Mouse (Mus musculus) erythroid progenitor cell, adult 5-6 weeks (primary cell): ENCODE results near the gene Smug1. TPM values are rescaled to one million over a fixed set of nuclear protein-coding genes. Genes with fewer than 3 reads are reported as not detected.

ENCODE experiments used
- ATAC-seq: replicated peaks from 2 replicates; pipeline ENCODE4 v1.8.0; 2016; ENCODE audit warnings: moderate number of reproducible peaks, mild to moderate bottlenecking, moderate TSS enrichment, inconsistent platforms; ENCODE audit not compliant: poor library complexity, low FRiP score, severe bottlenecking
- total RNA-seq, 2 experiments: library from RNA; stranded (forward) in 1 of 2; stranded (reverse) in 1 of 2; fragments of 150-400 nt in 1 of 2; fragments of 186-747, 209-891 nt in 1 of 2; gene quantifications; 2 replicates each; pipeline versions ENCODE4 v1.2.3 to v1.2.4; 2015 to 2017; ENCODE audit warnings: low replicate concordance in 2 of 2

Smug1 gene
- total RNA-seq, 2 experiments from 2014 or later = 0.91 TPM; not detected in 1

GRCm38 (mm10) chr15:103178767-103179166 lies 11.9 kb upstream of the Smug1 start:
- no peak for ATAC-seq

- ATAC-seq = no peak
Measured at GRCm38 (mm10) chr15:103178137-103178536, 11.2 kb upstream of the Smug1 start.

GRCm38 (mm10) chr15:103177611-103178041 lies 10.7 kb upstream of the Smug1 start:
- no peak for ATAC-seq

DNA sequence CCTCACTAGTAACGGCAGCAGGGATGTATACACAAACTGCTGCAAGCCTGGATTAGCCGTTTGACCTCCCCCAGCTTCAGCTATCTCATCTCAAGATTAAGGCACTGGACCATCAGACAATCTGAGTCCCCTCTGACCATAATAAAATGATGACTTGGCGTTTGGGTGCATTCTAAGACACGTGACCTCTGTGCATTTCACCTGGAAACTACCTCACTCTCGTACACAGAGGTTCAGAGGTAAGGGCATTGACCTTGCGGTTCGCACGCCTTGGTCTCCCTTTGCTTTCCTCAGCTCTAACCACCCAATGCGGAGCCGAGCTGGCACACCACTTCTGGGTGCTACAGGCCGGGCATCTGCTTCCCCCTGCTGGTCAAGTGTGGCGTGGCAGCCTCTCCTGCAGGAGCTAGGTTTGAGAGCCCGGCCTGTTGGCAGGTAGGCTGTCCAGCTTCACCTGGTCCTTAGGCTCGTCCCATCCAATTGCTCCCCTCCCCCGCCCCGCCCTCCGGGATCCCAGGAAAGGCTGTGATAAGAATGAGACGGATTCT lies 10.1 kb upstream of the Smug1 start:
- ATAC-seq = peak; percentile 77

DNA sequence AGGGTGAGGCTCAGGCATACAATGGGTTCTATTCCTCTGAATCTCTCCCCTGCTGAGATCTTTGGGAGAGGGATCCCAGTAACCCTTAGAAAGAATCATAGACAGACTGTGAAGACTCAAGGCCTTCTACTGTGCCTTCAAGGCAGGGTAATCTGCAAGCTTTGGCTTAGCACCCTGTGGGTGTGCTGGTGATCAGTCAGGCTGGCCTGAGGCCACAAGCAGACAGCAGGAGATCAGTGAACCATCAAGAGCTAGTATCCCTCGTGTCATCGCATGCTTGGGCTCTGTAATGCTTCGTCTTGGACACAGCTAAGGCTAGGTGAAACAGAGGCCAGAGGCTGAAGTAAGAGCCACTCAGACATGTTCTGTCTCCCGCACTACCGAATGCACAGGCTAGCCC lies 6.4 kb upstream of the Smug1 start:
- ATAC-seq = no peak

GRCm38 (mm10) chr15:103172537-103172936 lies 5.6 kb upstream of the Smug1 start:
- no peak; the same call in 1 of the 2 replicates for ATAC-seq

DNA sequence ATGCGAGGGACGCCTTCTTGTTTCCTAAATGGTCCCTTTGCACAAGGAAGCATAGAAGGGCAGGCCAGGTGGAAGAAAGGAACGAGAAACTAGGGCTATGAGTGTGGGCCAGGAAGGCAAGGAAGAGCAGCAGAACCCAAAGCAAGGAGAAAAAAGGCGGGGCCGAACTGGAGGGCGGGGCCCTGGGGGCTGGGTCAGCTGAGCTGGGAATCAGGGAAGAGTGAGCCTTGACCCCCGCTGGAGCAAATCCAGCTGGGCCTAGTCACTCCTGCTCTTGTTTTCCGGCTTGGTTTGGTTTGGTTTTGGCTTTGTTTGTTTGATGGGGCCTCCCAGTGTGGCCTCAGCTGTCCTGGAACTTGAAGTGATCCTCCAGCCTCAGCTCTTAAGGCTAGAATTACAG lies 4.4 kb upstream of the Smug1 start:
- ATAC-seq = no peak

- ATAC-seq = no peak
Measured at GRCm38 (mm10) chr15:103170316-103170679, 3.4 kb upstream of the Smug1 start.

DNA sequence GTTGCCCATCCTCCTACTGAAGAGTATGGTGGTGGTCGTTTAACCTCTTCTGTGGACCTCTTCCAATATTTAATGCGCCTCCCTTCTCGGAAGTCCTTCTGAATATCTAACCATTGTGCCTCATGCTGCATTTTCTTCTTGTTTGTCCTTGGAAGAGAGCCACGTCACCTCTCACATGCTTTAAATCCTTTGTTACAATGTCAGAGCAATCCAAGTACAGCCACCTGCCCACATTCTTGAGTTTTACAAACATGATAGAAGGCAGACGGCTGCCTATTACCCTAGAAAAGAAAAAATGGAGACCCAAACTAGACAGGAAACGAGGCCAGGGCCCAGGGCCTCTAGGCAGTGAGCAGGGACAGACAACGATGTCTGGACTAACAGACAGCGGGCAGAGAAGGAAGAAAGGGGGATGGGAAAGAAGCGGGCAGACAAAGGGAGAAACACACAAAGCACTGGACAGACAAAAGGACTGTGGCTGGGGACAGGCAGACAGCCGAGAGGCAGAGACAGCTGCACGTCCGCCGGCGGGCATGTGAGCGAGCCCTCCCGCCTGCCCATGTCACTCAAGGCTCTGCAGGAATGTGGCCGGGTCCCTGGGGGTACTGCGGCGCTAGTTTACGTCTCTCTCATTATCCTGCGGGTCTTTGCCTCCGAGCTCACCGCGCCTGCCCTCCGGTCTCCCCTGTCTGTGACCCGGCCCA lies 2.9 kb upstream of the Smug1 start:
- no peak for ATAC-seq

DNA sequence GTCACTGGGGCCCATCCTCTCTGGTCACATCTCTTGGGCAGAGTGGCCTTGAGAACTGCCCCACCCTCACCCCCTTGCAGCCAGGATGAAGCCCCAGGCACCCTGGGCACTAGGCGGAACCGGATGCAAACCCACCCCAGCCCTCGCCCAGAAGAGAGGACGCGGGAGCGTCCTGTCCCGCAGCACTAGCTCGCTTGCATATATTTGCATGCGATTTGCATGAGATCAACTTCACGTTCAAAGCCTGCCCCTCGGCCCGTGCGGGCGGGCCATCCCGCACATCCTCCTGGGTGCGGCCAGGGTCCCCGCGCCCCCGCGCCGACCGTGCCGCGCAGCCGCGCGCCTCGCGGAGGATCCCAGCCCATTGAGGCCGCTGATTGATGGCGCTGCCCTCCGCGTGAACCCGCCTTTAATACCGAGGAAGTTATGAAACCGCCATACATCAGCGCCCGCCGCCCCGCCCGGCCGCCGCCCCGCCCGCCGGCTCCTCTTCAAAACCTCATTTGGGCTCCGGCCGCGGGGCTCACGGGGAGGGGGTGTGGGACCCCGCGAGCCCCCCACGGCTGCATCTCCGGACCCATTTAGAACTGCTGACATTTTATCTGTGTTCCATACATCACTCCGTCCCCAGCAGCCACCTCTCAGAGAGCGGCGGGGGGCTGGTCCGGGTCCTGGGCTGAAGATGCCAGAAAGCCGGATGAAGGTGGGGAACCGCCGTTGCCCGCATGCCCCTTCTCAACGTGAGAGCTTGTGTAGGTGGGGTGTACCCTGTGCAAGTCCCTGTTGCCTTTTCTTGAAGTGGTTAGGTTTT lies 2.1 kb upstream of the Smug1 start:
- no peak for ATAC-seq

GRCm38 (mm10) chr15:103167786-103168185 lies 894 bp upstream of the Smug1 start:
- ATAC-seq = no peak

- no peak for ATAC-seq
Measured at GRCm38 (mm10) chr15:103165924-103166323, 968 bp downstream of the Smug1 start.

DNA sequence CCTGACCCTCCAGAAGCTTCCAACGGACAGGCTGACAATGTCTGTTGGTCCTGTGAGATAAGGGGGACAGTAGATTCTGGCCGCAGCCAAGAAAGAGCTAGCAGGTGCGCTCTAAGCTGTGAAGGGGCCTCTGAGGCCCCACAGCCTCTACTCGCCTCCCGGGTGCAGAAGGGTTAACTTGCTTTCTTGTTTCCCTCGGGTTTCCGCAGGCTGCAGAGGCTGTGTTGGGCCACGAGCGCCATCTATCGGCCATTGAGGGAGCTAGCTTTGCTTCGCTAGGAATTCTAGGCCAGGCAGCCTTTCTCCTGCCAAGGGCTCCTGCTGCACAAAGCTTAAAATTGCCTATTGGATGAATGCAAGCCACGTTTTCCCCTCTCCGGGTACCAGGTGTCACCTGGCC lies 1.5 kb downstream of the Smug1 start:
- peak; percentile 65 for ATAC-seq

GRCm38 (mm10) chr15:103163182-103163919 lies 3.5 kb downstream of the Smug1 start:
- peak; percentile 58; the same call in 1 of the 2 replicates for ATAC-seq

DNA sequence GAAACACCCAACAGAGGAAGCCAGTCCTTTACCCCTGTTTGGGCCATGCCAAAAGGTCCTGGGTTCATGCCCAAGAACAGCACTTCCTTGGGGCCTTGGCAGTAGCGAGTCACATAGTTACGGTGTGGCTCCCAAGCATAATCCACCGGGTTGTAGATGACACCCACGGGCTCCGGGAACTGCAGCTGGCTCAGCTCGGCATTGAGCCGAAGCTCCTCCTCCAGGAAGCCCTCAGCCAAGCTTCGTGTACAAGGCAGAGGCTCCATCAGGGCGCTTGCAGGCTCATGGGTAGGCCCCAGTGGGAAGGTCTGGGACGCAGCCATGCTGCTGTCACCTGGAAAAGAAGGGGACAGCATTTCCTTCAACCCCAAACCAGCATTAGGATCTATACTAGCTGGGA lies 9.3 kb downstream of the Smug1 start:
- ATAC-seq = no peak

- no peak for ATAC-seq
Measured at GRCm38 (mm10) chr15:103156890-103157289, 10.0 kb downstream of the Smug1 start.

- no peak for ATAC-seq
Measured at GRCm38 (mm10) chr15:103155366-103156321, 11.2 kb downstream of the Smug1 start.

DNA sequence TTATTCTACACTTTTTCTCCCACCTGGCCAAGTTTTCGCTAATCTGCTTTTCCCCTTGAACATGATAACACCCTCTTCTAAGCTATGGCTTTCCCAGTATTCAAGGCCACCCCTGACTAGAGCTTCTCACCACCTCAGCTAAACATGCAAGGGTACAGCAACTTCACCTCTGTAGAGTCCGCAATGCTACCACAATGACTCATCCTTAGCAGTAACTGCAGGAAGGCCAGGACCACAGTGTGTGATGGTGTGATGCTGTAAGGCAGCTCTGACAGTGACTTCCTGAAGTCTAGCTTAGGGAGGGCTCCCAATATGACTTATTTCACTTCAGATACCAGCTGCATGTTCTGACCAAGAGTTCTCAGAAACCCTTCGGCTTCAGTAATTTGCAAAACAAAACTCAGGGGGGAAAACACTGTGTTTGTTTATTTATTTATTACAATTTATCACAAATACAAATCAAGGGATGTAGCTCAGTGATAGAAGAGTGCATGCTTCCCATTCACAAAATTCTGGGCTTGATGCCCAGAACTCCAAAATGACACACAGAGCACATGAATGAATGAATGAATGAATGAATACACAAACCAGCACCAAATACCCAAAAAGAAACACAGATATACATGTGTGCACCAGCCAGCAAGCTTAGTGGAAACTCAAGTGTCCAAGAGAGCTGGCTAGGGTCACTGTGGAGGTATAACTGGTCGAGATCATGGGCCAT lies 13.8 kb downstream of the Smug1 start:
- no peak for ATAC-seq

- no peak for ATAC-seq
Measured at GRCm38 (mm10) chr15:103152371-103152770, 14.5 kb downstream of the Smug1 start.
